Mouse (Mus musculus): ENCODE results near the gene Umodl1.

The Umodl1 gene

GRCm38 (mm10) chr17:30996296-30996695 is 41.9 kb downstream of the Umodl1 start:
- DNase-seq (ENCODE audit: low spot score in 2 of 2): peak; percentile 44 to 51

- no peak for DNase-seq (ENCODE audit: low spot score in 2 of 2)
Observed at GRCm38 (mm10) chr17:31000897-31001296, 46.5 kb downstream of the Umodl1 start.

- DNase-seq (ENCODE audit: low spot score in 2 of 2): no peak
Observed at GRCm38 (mm10) chr17:31002613-31003012, 48.2 kb downstream of the Umodl1 start.

GRCm38 (mm10) chr17:31005284-31005683 is 50.8 kb downstream of the Umodl1 start:
- no peak for DNase-seq (ENCODE audit: low spot score in 2 of 2)

- no peak for DNase-seq (ENCODE audit: low spot score in 2 of 2)
Observed at GRCm38 (mm10) chr17:31007357-31007756, 52.9 kb downstream of the Umodl1 start.

GRCm38 (mm10) chr17:31008416-31008815 is 54.0 kb downstream of the Umodl1 start:
- DNase-seq (ENCODE audit: low spot score in 2 of 2): peak; percentile 54 to 60

- peak; percentile 43 to 73 for DNase-seq (ENCODE audit: low spot score in 2 of 2)
Observed at GRCm38 (mm10) chr17:31011551-31012394, 57.3 kb downstream of the Umodl1 start.

GRCm38 (mm10) chr17:31018267-31018666 is 63.8 kb downstream of the Umodl1 start:
- DNase-seq (ENCODE audit: low spot score in 2 of 2): peak; percentile 29 to 67

GRCm38 (mm10) chr17:31019505-31019904 is 65.1 kb downstream of the Umodl1 start:
- DNase-seq (ENCODE audit: low spot score in 2 of 2): peak; percentile 41 to 79

GRCm38 (mm10) chr17:31020078-31020477 is 65.6 kb downstream of the Umodl1 start:
- DNase-seq (ENCODE audit: low spot score in 2 of 2): no peak

- no peak for DNase-seq (ENCODE audit: low spot score in 2 of 2)
Observed at GRCm38 (mm10) chr17:31021276-31021675, 66.8 kb downstream of the Umodl1 start.

GRCm38 (mm10) chr17:31024125-31024781 is 69.8 kb downstream of the Umodl1 start:
- no peak for DNase-seq (ENCODE audit: low spot score in 2 of 2)

GRCm38 (mm10) chr17:31024782-31025125 is 70.3 kb downstream of the Umodl1 start:
- DNase-seq (ENCODE audit: low spot score in 2 of 2): no peak

- DNase-seq (ENCODE audit: low spot score in 2 of 2): no peak
Observed at GRCm38 (mm10) chr17:31026986-31027385, 72.5 kb downstream of the Umodl1 start.

GRCm38 (mm10) chr17:31027723-31028122 is 73.3 kb downstream of the Umodl1 start:
- no peak for DNase-seq (ENCODE audit: low spot score in 2 of 2)

GRCm38 (mm10) chr17:31028821-31029370 is 74.5 kb downstream of the Umodl1 start:
- DNase-seq (ENCODE audit: low spot score in 2 of 2): no peak

GRCm38 (mm10) chr17:31029407-31029806 is 75.0 kb downstream of the Umodl1 start:
- no peak for DNase-seq (ENCODE audit: low spot score in 2 of 2)

- DNase-seq (ENCODE audit: low spot score in 2 of 2): no peak
Observed at GRCm38 (mm10) chr17:31032341-31032740, 77.9 kb downstream of the Umodl1 start.

- peak in 1 of 2 experiments; percentile 20 for DNase-seq (ENCODE audit: low spot score in 2 of 2)
Observed at GRCm38 (mm10) chr17:31033251-31033650, 78.8 kb downstream of the Umodl1 start.

- DNase-seq (ENCODE audit: low spot score in 2 of 2): peak; percentile 44 to 50
Observed at GRCm38 (mm10) chr17:31034165-31034564, 79.7 kb downstream of the Umodl1 start.

- no peak for DNase-seq (ENCODE audit: low spot score in 2 of 2)
Observed at GRCm38 (mm10) chr17:31034674-31035356, 80.4 kb downstream of the Umodl1 start.

All from thymus, postnatal 10 days (tissue).